26 mouse cellular contexts compared by ENCODE assay signal in genomic region chr4:117369571-117369970, GRCm38 (mm10).
DNase-seq lines count a peak whose midpoint lies in the region; ATAC-seq lines count a peak whose summit lies in the region.
"Had no signal": no experiment of that assay in that cellular context is flagged by ENCODE, and none has a peak within 500 bp of the region (broad histone marks: within the 10 kb centered on the region; RNA-seq: fewer than 3 reads in every experiment).

No protein-coding gene starts in this region.

- no peak overlapping the region for H3K4me3 ChIP-seq in limb, embryonic 12.5 days (replicated peaks)
- no peak overlapping the region for H3K4me3 ChIP-seq in limb, embryonic 10.5 days
- H3K4me3 ChIP-seq: embryonic facial prominence, embryonic 13.5 days; embryonic facial prominence, embryonic 15.5 days; erythroblast, embryonic 14.5 days; forebrain, embryonic 10.5 days; forebrain, embryonic 12.5 days had no signal

- H3K4me2 ChIP-seq in limb, embryonic 12.5 days, result no peak overlapping the region
- H3K4me2 ChIP-seq: embryonic facial prominence, embryonic 13.5 days; embryonic facial prominence, embryonic 15.5 days; forebrain, embryonic 12.5 days had no signal

- H3K27ac ChIP-seq in limb, embryonic 12.5 days, result peak overlapping the region; percentile 88; the same call in 1 of the 2 replicates
- no peak overlapping the region for H3K27ac ChIP-seq in limb, embryonic 10.5 days
- H3K27ac ChIP-seq: embryonic facial prominence, embryonic 13.5 days; embryonic facial prominence, embryonic 15.5 days; forebrain, embryonic 10.5 days; forebrain, embryonic 12.5 days had no signal

- H3K4me1 ChIP-seq in limb, embryonic 12.5 days (replicated peaks), result peaks cover 64% of the 10 kb centered on the region
- H3K4me1 ChIP-seq in limb, embryonic 10.5 days, result peaks cover 68% of the 10 kb centered on the region

- 80% methylated on average over 3 of the region's 3 CpGs for WGBS in limb, embryonic 12.5 days
- WGBS in limb, embryonic 10.5 days, result 78% methylated on average over 3 of the region's 3 CpGs

- no peak for ATAC-seq in limb, embryonic 12.5 days (ENCODE audit: insufficient number of reproducible peaks, insufficient read depth, low FRiP score, low TSS enrichment, low read depth)
- no peak for ATAC-seq in megakaryocyte-erythroid progenitor cell, adult 5-6 weeks (replicated peaks; ENCODE audit: low FRiP score, low TSS enrichment, poor library complexity, severe bottlenecking)
- ATAC-seq: activated CD4-positive, CD25-positive, alpha-beta regulatory T cell, adult 4 months; CD4-positive, CD25-positive, alpha-beta regulatory T cell, adult 4 months; forebrain, embryonic 14.5 days; forebrain, embryonic 16.5 days; Patski had no signal

- peaks cover 13% of the 10 kb centered on the region for H3K27me3 ChIP-seq in limb, embryonic 12.5 days
- H3K27me3 ChIP-seq in limb, embryonic 10.5 days (ENCODE audit: low read depth, poor library complexity, severe bottlenecking), result peaks cover 65% of the 10 kb centered on the region
- H3K27me3 ChIP-seq: embryonic facial prominence, embryonic 15.5 days; Patski had no signal

- no peak overlapping the region for H3K9ac ChIP-seq in limb, embryonic 12.5 days (replicated peaks)
- H3K9ac ChIP-seq: embryonic facial prominence, embryonic 13.5 days; embryonic facial prominence, embryonic 15.5 days; forebrain, embryonic 12.5 days had no signal

- DNase-seq in limb, embryonic 10.5 days (ENCODE audit: low spot score), result no peak
- peak; percentile 88 for DNase-seq in R1 (ENCODE audit: low read depth, low spot score)
- no peak for DNase-seq in natural killer cell, adult 2 months (ENCODE audit: low spot score in 2 of 2)
- DNase-seq: adrenal gland, adult 8-10 months; adrenal gland, postnatal 14 days; adrenal gland, postnatal 36 days; B cell, adult 2 months; cerebellum, adult 11-12 months; cerebellum, adult 2 months; cerebellum, adult 9-11 months; cerebellum, postnatal 14 days; cerebellum, postnatal 36 days; embryo, embryonic 11 days had no signal

- H3K9me3 ChIP-seq in limb, embryonic 12.5 days, result no peaks in the 10 kb centered on the region
- no peaks in the 10 kb centered on the region for H3K9me3 ChIP-seq in limb, embryonic 10.5 days (replicated peaks)
- H3K9me3 ChIP-seq: embryonic facial prominence, embryonic 13.5 days; embryonic facial prominence, embryonic 15.5 days; forebrain, embryonic 10.5 days; forebrain, embryonic 12.5 days; G1E had no signal

- H3K36me3 ChIP-seq in limb, embryonic 12.5 days, result no peaks in the 10 kb centered on the region
- no peaks in the 10 kb centered on the region for H3K36me3 ChIP-seq in limb, embryonic 10.5 days
- H3K36me3 ChIP-seq: embryonic facial prominence, embryonic 13.5 days; embryonic facial prominence, embryonic 15.5 days; forebrain, embryonic 10.5 days; forebrain, embryonic 12.5 days; G1E had no signal
